23 mouse cellular contexts compared by ENCODE assay signal in genomic region chr2:30777266-30777665, GRCm38 (mm10). TPM values are rescaled to one million over a fixed set of nuclear protein-coding genes. Genes with fewer than 3 reads are reported as not detected.
A peak's percentile ranks its signal among the peaks of the same experiment; 100 is the strongest.
DNase-seq lines count a peak whose midpoint lies in the region; ATAC-seq lines count a peak whose summit lies in the region.
"Had no signal": no experiment of that assay in that cellular context is flagged by ENCODE, and none has a peak within 500 bp of the region (broad histone marks: within the 10 kb centered on the region; RNA-seq: fewer than 3 reads in every experiment).

No protein-coding gene starts in this region.

- no peak for ATAC-seq in forebrain, embryonic 13.5 days
- no peak for ATAC-seq in hindbrain, embryonic 16.5 days
- ATAC-seq: forebrain, embryonic 16.5 days; intestine, postnatal 0 days had no signal

- H3K4me3 ChIP-seq in forebrain, embryonic 10.5 days, result no peak overlapping the region
- H3K4me3 ChIP-seq in forebrain, embryonic 13.5 days, result no peak overlapping the region
- H3K4me3 ChIP-seq in hindbrain, embryonic 10.5 days, result no peak overlapping the region
- no peak overlapping the region for H3K4me3 ChIP-seq in hindbrain, embryonic 16.5 days (ENCODE audit: low read length)
- no peak overlapping the region for H3K4me3 ChIP-seq in limb, embryonic 10.5 days
- H3K4me3 ChIP-seq: embryonic facial prominence, embryonic 13.5 days; erythroblast, embryonic 14.5 days; heart, adult 2 months had no signal

- no peaks in the 10 kb centered on the region for H3K27me3 ChIP-seq in forebrain, embryonic 10.5 days (ENCODE audit: poor library complexity, severe bottlenecking)
- no peaks in the 10 kb centered on the region for H3K27me3 ChIP-seq in forebrain, embryonic 13.5 days
- H3K27me3 ChIP-seq in hindbrain, embryonic 10.5 days (ENCODE audit: insufficient read depth, poor library complexity, severe bottlenecking), result peaks cover 8% of the 10 kb centered on the region; the same call in 1 of the 2 replicates
- H3K27me3 ChIP-seq in hindbrain, embryonic 16.5 days (replicated peaks; ENCODE audit: control insufficient read depth, insufficient read depth, low read length), result no peaks in the 10 kb centered on the region
- no peaks in the 10 kb centered on the region for H3K27me3 ChIP-seq in limb, embryonic 10.5 days (ENCODE audit: low read depth, poor library complexity, severe bottlenecking)
- H3K27me3 ChIP-seq: embryonic facial prominence, embryonic 13.5 days had no signal

- H3K9ac ChIP-seq in forebrain, embryonic 13.5 days, result no peak overlapping the region
- H3K9ac ChIP-seq in hindbrain, embryonic 16.5 days (ENCODE audit: low read depth, low read length), result no peak overlapping the region
- H3K9ac ChIP-seq: embryonic facial prominence, embryonic 13.5 days; hindbrain, embryonic 14.5 days had no signal

- WGBS in forebrain, embryonic 10.5 days, result 86% methylated on average over 3 of the region's 3 CpGs
- WGBS in forebrain, embryonic 13.5 days, result 78% methylated on average over 3 of the region's 3 CpGs
- WGBS in hindbrain, embryonic 10.5 days, result 86% methylated on average over 3 of the region's 3 CpGs
- WGBS in hindbrain, embryonic 16.5 days, result 78% methylated on average over 3 of the region's 3 CpGs
- 73% methylated on average over 3 of the region's 3 CpGs for WGBS in limb, embryonic 10.5 days

- H3K9me3 ChIP-seq in forebrain, embryonic 10.5 days, result no peaks in the 10 kb centered on the region
- H3K9me3 ChIP-seq in forebrain, embryonic 13.5 days (replicated peaks), result no peaks in the 10 kb centered on the region
- no peaks in the 10 kb centered on the region for H3K9me3 ChIP-seq in hindbrain, embryonic 10.5 days
- H3K9me3 ChIP-seq in hindbrain, embryonic 16.5 days (ENCODE audit: control insufficient read depth, low read length), result no peaks in the 10 kb centered on the region
- no peaks in the 10 kb centered on the region for H3K9me3 ChIP-seq in limb, embryonic 10.5 days (replicated peaks)
- H3K9me3 ChIP-seq: embryonic facial prominence, embryonic 13.5 days had no signal

- H3K4me1 ChIP-seq in forebrain, embryonic 10.5 days, result peaks cover 79% of the 10 kb centered on the region
- H3K4me1 ChIP-seq in forebrain, embryonic 13.5 days, result peaks cover 11% of the 10 kb centered on the region
- peaks cover 82% of the 10 kb centered on the region for H3K4me1 ChIP-seq in hindbrain, embryonic 10.5 days (replicated peaks)
- peaks cover 7% of the 10 kb centered on the region for H3K4me1 ChIP-seq in hindbrain, embryonic 16.5 days (ENCODE audit: control insufficient read depth, insufficient read depth, low read depth, low read length)
- peaks cover 49% of the 10 kb centered on the region for H3K4me1 ChIP-seq in limb, embryonic 10.5 days

- H3K36me3 ChIP-seq in forebrain, embryonic 10.5 days (replicated peaks), result no peaks in the 10 kb centered on the region
- no peaks in the 10 kb centered on the region for H3K36me3 ChIP-seq in forebrain, embryonic 13.5 days (ENCODE audit: poor library complexity, severe bottlenecking)
- no peaks in the 10 kb centered on the region for H3K36me3 ChIP-seq in hindbrain, embryonic 10.5 days
- H3K36me3 ChIP-seq in hindbrain, embryonic 16.5 days (ENCODE audit: control insufficient read depth, insufficient read depth, low read length), result no peaks in the 10 kb centered on the region
- no peaks in the 10 kb centered on the region for H3K36me3 ChIP-seq in limb, embryonic 10.5 days
- H3K36me3 ChIP-seq: embryonic facial prominence, embryonic 13.5 days had no signal

- H3K4me2 ChIP-seq in forebrain, embryonic 13.5 days, result no peak overlapping the region
- no peak overlapping the region for H3K4me2 ChIP-seq in hindbrain, embryonic 16.5 days (ENCODE audit: low read length)
- H3K4me2 ChIP-seq: embryonic facial prominence, embryonic 13.5 days; heart, embryonic 11.5 days; hindbrain, embryonic 14.5 days had no signal

- DNase-seq in forebrain, embryonic 10.5 days (ENCODE audit: extremely low spot score, low spot score), result no peak
- no peak for DNase-seq in hindbrain, embryonic 10.5 days (ENCODE audit: low spot score)
- peak; percentile 47 for DNase-seq in R1 (ENCODE audit: low read depth, low spot score)
- no peak for DNase-seq in limb, embryonic 10.5 days (ENCODE audit: low spot score)
- DNase-seq in testis, postnatal 10 days (ENCODE audit: low spot score), result no peak
- DNase-seq in kidney, adult 8-10 months, result no peak
- DNase-seq: adrenal gland, postnatal 10 days; cerebellum, adult 11 months; cerebellum, adult 2 months; cerebellum, adult 9-11 months; cerebellum, postnatal 25 days; gastrocnemius, postnatal 10 days; gastrocnemius, postnatal 36 days; heart, adult 2 months; heart, postnatal 36 days had no signal

- peak overlapping the region; percentile 81 for H3K27ac ChIP-seq in forebrain, embryonic 10.5 days
- no peak overlapping the region for H3K27ac ChIP-seq in forebrain, embryonic 13.5 days
- H3K27ac ChIP-seq in hindbrain, embryonic 10.5 days, result peak overlapping the region; percentile 82
- H3K27ac ChIP-seq in hindbrain, embryonic 16.5 days (ENCODE audit: low read depth, low read length), result no peak overlapping the region
- peak overlapping the region; percentile 10; the same call in 1 of the 2 replicates for H3K27ac ChIP-seq in limb, embryonic 10.5 days
- H3K27ac ChIP-seq: embryonic facial prominence, embryonic 13.5 days; heart, adult 2 months; hindbrain, embryonic 14.5 days had no signal

RNA-seq across cellular contexts. Expression of gene 1700001O22Rik, which starts 26.2 kb away (rescaled TPM):
- polyA plus RNA-seq in forebrain, embryonic 10.5 days (2016; fragmentation: Nextera tagmentation; extraction: Ambion mirVana), result 3.3 and 4.8 TPM in 2 replicates
- polyA plus RNA-seq in forebrain, embryonic 13.5 days (2015; fragmentation: Nextera tagmentation; extraction: Ambion mirVana), result 3.8 and 4.5 TPM in 2 replicates
- 3.1 and 3.4 TPM in 2 replicates for polyA plus RNA-seq in hindbrain, embryonic 10.5 days (2016; fragmentation: Nextera tagmentation; extraction: Ambion mirVana)
- polyA plus RNA-seq in hindbrain, embryonic 16.5 days (2015; fragmentation: Nextera tagmentation; extraction: Ambion mirVana), result 1.4 and 1.5 TPM in 2 replicates
- polyA plus RNA-seq in limb, embryonic 10.5 days (2016; fragmentation: Nextera tagmentation; extraction: Ambion mirVana), result 2.1 and 4.0 TPM in 2 replicates
- polyA plus RNA-seq: erythroblast, embryonic 14.5 days had no signal

RNA-seq across cellular contexts. Expression of gene Ntmt1, which starts 30.4 kb away (rescaled TPM):
- 124 and 131 TPM in 2 replicates for polyA plus RNA-seq in forebrain, embryonic 10.5 days (2016; fragmentation: Nextera tagmentation; extraction: Ambion mirVana)
- 120 and 127 TPM in 2 replicates for polyA plus RNA-seq in forebrain, embryonic 13.5 days (2015; fragmentation: Nextera tagmentation; extraction: Ambion mirVana)
- 125 and 134 TPM in 2 replicates for polyA plus RNA-seq in hindbrain, embryonic 10.5 days (2016; fragmentation: Nextera tagmentation; extraction: Ambion mirVana)
- 99.3 and 108 TPM in 2 replicates for polyA plus RNA-seq in hindbrain, embryonic 16.5 days (2015; fragmentation: Nextera tagmentation; extraction: Ambion mirVana)
- polyA plus RNA-seq in limb, embryonic 10.5 days (2016; fragmentation: Nextera tagmentation; extraction: Ambion mirVana), result 138 and 141 TPM in 2 replicates

RNA-seq across cellular contexts. Expression of gene Asb6, which starts 52.9 kb away (rescaled TPM):
- 47.5 and 51.2 TPM in 2 replicates for polyA plus RNA-seq in forebrain, embryonic 10.5 days (2016; fragmentation: Nextera tagmentation; extraction: Ambion mirVana)
- 39.4 and 43.4 TPM in 2 replicates for polyA plus RNA-seq in forebrain, embryonic 13.5 days (2015; fragmentation: Nextera tagmentation; extraction: Ambion mirVana)
- 46.1 and 46.5 TPM in 2 replicates for polyA plus RNA-seq in hindbrain, embryonic 10.5 days (2016; fragmentation: Nextera tagmentation; extraction: Ambion mirVana)
- 44.9 and 47.2 TPM in 2 replicates for polyA plus RNA-seq in hindbrain, embryonic 16.5 days (2015; fragmentation: Nextera tagmentation; extraction: Ambion mirVana)
- polyA plus RNA-seq in limb, embryonic 10.5 days (2016; fragmentation: Nextera tagmentation; extraction: Ambion mirVana), result 59.4 and 61.3 TPM in 2 replicates

RNA-seq across cellular contexts. Expression of gene Prrx2, which starts 57.5 kb away (rescaled TPM):
- polyA plus RNA-seq in forebrain, embryonic 10.5 days (2016; fragmentation: Nextera tagmentation; extraction: Ambion mirVana), result 27.7 and 31.9 TPM in 2 replicates
- polyA plus RNA-seq in forebrain, embryonic 13.5 days (2015; fragmentation: Nextera tagmentation; extraction: Ambion mirVana), result 1.8 and 3.0 TPM in 2 replicates
- polyA plus RNA-seq in hindbrain, embryonic 10.5 days (2016; fragmentation: Nextera tagmentation; extraction: Ambion mirVana), result 40.6 and 43.3 TPM in 2 replicates
- 2.3 and 2.5 TPM in 2 replicates for polyA plus RNA-seq in hindbrain, embryonic 16.5 days (2015; fragmentation: Nextera tagmentation; extraction: Ambion mirVana)
- polyA plus RNA-seq in limb, embryonic 10.5 days (2016; fragmentation: Nextera tagmentation; extraction: Ambion mirVana), result 111 and 140 TPM in 2 replicates
- polyA plus RNA-seq: erythroblast, embryonic 14.5 days had no signal

Comparison
In these comparisons a context has a peak if more than half of its experiments do, and no peak if none do; other contexts are left out.
1. H3K27ac ChIP-seq: peak in forebrain, embryonic 10.5 days (single experiment), hindbrain, embryonic 10.5 days (single experiment) and limb, embryonic 10.5 days (single experiment); none in forebrain, embryonic 13.5 days (single experiment) and hindbrain, embryonic 16.5 days (single experiment).